Mouse (Mus musculus): ENCODE data around the gene Gm10553. TPM values are rescaled to one million over a fixed set of nuclear protein-coding genes. Genes with fewer than 3 reads are reported as not detected.
"Not testable (repeated sequence)": the region's sequence is repeated elsewhere in the genome, so short reads cannot be mapped to it uniquely, and the experiment has no call there.

The Gm10553 gene
- not detected for total RNA-seq (2021)
- long read RNA-seq, experiment 1, result 0 reads
- long read RNA-seq, experiment 2, result 0 reads

GRCm38 (mm10) chr1:85099864-85100263 is at the start of gene Gm10553:
Gene Gm10553 (plus strand): TSS chr1:85100164.
- H3K27ac ChIP-seq; H3K4me3 ChIP-seq; DNase-seq (ENCODE audit: extremely low spot score in 1 of 2, low spot score in 2 of 2); intact Hi-C loops (cut with DNase I): not testable (repeated sequence)

- H3K4me3 ChIP-seq; H3K27ac ChIP-seq; DNase-seq (ENCODE audit: extremely low spot score in 1 of 2, low spot score in 2 of 2); intact Hi-C loops (cut with DNase I): not testable (repeated sequence)
These were observed 28.3 kb upstream of the Gm10553 start for GRCm38 (mm10) chr1:85071690-85072089.

DNA sequence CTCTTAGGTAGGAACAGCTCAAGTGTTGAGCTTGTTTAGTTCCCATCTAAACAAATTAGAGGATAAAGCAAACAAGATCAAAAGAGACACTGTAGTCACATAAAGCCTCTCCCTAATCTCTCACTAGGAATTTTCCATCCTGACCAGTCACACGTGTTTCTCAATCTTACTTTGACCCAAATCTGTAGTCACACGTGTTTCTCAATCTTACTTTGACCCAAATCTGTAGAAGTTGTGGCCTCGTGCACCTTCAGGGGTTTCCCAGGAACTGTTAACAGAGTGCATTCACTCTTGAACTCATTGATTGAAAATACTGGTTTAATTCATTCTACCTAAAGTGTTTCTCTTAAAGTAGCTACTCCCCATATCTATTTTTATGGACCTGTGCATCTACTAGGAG is 26.9 kb upstream of the Gm10553 start:
- H3K27ac ChIP-seq; H3K4me3 ChIP-seq; intact Hi-C loops (cut with DNase I); DNase-seq (ENCODE audit: extremely low spot score in 1 of 2, low spot score in 2 of 2): not testable (repeated sequence)

GRCm38 (mm10) chr1:85084803-85085202 is 15.2 kb upstream of the Gm10553 start:
- H3K27ac ChIP-seq; intact Hi-C loops (cut with DNase I); DNase-seq (ENCODE audit: extremely low spot score in 1 of 2, low spot score in 2 of 2); H3K4me3 ChIP-seq: not testable (repeated sequence)

GRCm38 (mm10) chr1:85086211-85086610 is 13.8 kb upstream of the Gm10553 start:
- H3K4me3 ChIP-seq; DNase-seq (ENCODE audit: extremely low spot score in 1 of 2, low spot score in 2 of 2); H3K27ac ChIP-seq; intact Hi-C loops (cut with DNase I): not testable (repeated sequence)

DNA sequence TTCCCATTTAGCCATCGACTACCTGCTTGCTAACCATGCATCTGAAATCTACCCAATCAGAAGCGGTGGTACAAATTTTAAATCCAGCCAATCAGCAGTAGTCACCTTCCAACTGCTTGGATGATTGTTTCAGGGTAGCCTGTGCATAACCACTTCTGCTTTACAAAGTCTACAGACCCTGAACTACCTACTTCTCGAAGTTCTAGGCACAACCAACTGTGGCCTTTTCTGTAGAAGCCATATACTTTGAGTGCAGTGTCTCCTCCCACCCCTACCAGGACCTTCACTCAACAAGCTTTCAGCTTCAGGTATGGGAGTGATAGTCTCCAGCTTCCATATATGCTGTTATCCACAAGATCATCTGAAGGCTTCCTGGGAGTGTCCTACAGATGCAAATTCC is 7.8 kb upstream of the Gm10553 start:
- H3K27ac ChIP-seq; DNase-seq (ENCODE audit: extremely low spot score in 1 of 2, low spot score in 2 of 2); intact Hi-C loops (cut with DNase I); H3K4me3 ChIP-seq: not testable (repeated sequence)

- intact Hi-C loops (cut with DNase I); H3K27ac ChIP-seq; DNase-seq (ENCODE audit: extremely low spot score in 1 of 2, low spot score in 2 of 2); H3K4me3 ChIP-seq: not testable (repeated sequence)
These were observed 6.9 kb upstream of the Gm10553 start for GRCm38 (mm10) chr1:85093011-85093572.

DNA sequence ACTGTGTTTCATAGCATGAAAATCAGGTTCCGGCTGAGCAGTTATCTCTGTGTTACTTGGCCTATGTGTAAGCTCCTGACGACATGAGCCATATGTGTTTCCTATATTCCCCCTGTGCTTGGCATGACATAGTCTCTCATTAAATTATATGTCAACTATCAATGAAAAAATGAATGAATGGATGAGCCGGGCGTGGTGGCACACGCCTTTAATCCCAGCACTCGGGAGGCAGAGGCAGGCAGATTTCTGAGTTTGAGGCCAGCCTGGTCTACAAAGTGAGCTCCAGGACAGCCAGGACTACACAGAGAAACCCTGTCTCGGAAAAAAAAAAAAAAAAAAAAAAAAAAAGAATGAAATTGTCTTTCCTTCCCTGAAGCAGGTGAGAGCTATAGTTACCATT is 883 bp upstream of the Gm10553 start:
- intact Hi-C loops (cut with DNase I), result not testable (repeated sequence)

DNA sequence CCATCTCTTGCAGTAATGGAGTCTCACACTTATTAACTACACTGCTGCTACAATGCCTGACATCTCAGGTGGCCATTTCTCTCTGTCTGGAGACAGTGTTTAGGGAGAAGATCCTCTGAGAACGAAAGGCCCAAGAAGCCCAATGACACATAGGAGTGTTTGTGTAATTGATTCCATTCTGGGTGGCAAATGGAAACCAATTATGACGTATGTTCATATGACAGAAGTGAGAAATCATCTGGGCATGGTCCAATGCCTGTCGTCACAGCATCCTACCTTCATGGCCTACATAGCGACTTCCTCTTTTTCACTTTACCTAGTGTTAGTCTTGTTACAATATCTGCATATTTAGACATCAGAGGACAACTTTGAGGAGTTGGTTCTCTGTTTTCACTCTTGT is 1.8 kb downstream of the Gm10553 start:
- H3K4me3 ChIP-seq; DNase-seq (ENCODE audit: extremely low spot score in 1 of 2, low spot score in 2 of 2); H3K27ac ChIP-seq; intact Hi-C loops (cut with DNase I): not testable (repeated sequence)

More for the DNA sequence above, 883 bp upstream of the Gm10553 start:
- DNase-seq (ENCODE audit: extremely low spot score in 1 of 2, low spot score in 2 of 2); H3K27ac ChIP-seq; H3K4me3 ChIP-seq: not testable (repeated sequence)

DNA sequence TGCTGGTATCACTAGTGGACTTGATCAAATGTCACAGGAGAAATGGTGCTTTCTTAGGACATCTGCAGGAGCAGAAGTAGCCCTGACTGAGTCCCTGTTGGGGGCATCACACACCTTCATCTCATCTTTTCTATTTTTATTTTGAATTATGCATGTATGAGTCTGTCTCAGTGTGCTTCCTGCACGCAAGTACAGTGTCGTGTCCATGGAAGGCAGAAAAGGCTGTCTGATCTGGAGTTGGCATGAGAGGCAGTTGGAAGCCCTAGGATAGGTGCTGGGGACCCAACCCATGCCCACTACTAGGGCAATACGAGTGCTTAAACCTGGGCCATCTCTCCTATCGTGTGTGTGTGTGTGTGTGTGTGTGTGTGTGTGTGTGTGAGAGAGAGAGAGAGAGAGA is 5.4 kb downstream of the Gm10553 start:
- H3K4me3 ChIP-seq; DNase-seq (ENCODE audit: extremely low spot score in 1 of 2, low spot score in 2 of 2); H3K27ac ChIP-seq; intact Hi-C loops (cut with DNase I): not testable (repeated sequence)

GRCm38 (mm10) chr1:85106013-85106412 is 6.0 kb downstream of the Gm10553 start:
- DNase-seq (ENCODE audit: extremely low spot score in 1 of 2, low spot score in 2 of 2), result not testable (repeated sequence)

GRCm38 (mm10) chr1:85109753-85110152 is 9.8 kb downstream of the Gm10553 start, which contains the start of gene A530032D15Rik:
Gene A530032D15Rik (minus strand): TSS chr1:85109853.
- intact Hi-C loops (cut with DNase I); H3K4me3 ChIP-seq; DNase-seq (ENCODE audit: extremely low spot score in 1 of 2, low spot score in 2 of 2); H3K27ac ChIP-seq: not testable (repeated sequence)

More at GRCm38 (mm10) chr1:85106013-85106412, 6.0 kb downstream of the Gm10553 start:
- intact Hi-C loops (cut with DNase I); H3K4me3 ChIP-seq; H3K27ac ChIP-seq: not testable (repeated sequence)

DNA sequence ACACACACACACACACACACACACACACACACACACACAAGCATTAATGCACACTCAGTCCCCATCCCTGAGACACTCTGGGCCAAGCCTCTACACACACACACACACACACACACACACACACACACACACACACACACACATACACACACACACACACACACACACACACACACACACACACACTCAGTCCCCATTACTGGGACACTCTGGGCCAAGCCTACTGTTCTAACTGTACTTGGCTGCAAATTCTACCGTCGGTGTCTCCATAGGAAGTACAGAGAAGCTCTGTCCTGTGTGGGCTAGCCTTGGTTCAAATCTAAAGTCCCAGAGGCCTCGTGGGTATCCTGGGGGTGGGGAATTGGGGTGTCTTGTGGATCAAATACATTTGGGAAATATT is 10.9 kb downstream of the Gm10553 start:
- H3K27ac ChIP-seq; intact Hi-C loops (cut with DNase I); DNase-seq (ENCODE audit: extremely low spot score in 1 of 2, low spot score in 2 of 2); H3K4me3 ChIP-seq: not testable (repeated sequence)

DNA sequence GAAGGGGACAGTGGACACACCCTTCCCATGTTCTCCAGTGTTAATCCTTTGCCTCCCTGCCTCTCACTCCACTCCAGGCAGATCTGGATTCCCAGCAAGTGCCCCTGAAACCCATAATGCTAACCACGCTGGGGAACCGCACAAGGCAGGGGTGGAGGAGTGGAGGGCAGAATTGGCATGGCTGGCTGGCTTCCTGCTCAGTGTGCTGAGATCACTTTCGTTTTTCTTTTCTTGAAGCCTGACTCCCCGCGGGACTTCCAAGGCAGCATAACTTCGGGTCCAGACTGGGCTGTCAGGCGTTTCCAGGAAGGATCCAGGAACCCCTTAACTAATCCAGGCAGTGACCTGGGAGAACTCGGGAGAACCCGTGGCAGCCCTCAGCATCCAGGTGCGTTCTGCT is 11.6 kb downstream of the Gm10553 start:
- intact Hi-C loops (cut with DNase I); H3K27ac ChIP-seq; H3K4me3 ChIP-seq; DNase-seq (ENCODE audit: extremely low spot score in 1 of 2, low spot score in 2 of 2): not testable (repeated sequence)

DNA sequence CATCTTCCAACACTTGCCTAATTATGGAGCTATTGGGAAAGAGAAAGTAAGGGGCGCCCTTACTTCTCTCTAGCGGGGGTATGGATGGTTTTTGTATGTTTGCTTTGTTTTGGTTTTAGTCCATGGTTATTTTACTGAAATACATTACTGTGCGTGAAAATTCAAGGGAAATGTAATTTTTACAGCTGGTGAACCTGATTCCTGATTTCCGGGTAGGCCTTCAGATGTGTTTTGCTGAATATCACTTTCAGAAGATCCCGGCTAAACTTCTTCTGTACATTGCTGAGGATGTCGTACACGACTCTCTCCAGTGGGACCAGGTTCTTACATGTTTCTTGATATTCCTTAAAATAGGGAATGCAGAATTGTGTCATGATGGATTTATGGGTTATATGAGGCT is 12.3 kb downstream of the Gm10553 start:
- intact Hi-C loops (cut with DNase I); H3K27ac ChIP-seq; H3K4me3 ChIP-seq; DNase-seq (ENCODE audit: extremely low spot score in 1 of 2, low spot score in 2 of 2): not testable (repeated sequence)

DNA sequence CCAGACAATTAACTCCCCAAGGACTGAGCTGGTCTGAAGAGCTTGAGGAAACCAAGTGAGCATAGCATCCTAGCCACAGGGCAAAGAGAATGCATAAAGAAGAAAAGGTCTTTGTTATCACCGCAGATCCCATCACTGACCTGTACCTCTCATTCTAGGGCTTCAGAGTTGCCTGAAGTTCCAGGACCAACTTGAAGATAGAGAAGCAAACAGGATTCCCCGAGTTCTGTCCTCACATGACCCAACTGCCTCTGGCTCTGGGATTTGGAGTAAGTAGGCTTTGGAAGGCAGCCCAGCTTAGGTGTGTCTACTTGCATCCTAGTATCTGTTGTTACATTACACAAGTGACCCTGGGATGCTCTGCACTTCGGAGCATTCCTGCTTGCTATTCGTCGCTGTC is 12.9 kb downstream of the Gm10553 start:
- H3K27ac ChIP-seq; intact Hi-C loops (cut with DNase I); H3K4me3 ChIP-seq; DNase-seq (ENCODE audit: extremely low spot score in 1 of 2, low spot score in 2 of 2): not testable (repeated sequence)

DNA sequence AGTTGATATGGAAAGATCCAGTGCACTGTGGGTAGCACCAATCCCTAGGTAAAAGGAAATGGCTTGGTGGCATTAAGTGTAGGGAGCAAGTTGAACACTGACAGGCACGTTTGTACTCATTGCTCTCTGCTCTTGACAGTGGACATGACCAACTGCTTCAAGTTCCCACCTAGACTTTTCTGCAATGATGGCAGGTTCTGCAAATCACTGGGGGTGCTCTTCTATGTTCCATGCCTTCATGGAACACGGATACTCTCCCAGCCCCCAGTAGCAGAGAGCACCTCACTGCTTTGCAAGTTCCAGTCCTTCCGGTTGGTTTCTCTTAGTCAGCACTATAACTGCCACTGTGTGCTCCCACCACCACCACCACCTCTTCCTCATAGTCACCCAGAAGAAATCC is 14.1 kb downstream of the Gm10553 start:
- H3K4me3 ChIP-seq; intact Hi-C loops (cut with DNase I); H3K27ac ChIP-seq; DNase-seq (ENCODE audit: extremely low spot score in 1 of 2, low spot score in 2 of 2): not testable (repeated sequence)

Measured in left cerebral cortex, adult 2 months (tissue).